Mouse (Mus musculus): Measurements from ENCODE around the gene Nfix.
"Not testable (repeated sequence)": the region's sequence is repeated elsewhere in the genome, so short reads cannot be mapped to it uniquely, and the experiment has no call there.

The Nfix gene

DNA sequence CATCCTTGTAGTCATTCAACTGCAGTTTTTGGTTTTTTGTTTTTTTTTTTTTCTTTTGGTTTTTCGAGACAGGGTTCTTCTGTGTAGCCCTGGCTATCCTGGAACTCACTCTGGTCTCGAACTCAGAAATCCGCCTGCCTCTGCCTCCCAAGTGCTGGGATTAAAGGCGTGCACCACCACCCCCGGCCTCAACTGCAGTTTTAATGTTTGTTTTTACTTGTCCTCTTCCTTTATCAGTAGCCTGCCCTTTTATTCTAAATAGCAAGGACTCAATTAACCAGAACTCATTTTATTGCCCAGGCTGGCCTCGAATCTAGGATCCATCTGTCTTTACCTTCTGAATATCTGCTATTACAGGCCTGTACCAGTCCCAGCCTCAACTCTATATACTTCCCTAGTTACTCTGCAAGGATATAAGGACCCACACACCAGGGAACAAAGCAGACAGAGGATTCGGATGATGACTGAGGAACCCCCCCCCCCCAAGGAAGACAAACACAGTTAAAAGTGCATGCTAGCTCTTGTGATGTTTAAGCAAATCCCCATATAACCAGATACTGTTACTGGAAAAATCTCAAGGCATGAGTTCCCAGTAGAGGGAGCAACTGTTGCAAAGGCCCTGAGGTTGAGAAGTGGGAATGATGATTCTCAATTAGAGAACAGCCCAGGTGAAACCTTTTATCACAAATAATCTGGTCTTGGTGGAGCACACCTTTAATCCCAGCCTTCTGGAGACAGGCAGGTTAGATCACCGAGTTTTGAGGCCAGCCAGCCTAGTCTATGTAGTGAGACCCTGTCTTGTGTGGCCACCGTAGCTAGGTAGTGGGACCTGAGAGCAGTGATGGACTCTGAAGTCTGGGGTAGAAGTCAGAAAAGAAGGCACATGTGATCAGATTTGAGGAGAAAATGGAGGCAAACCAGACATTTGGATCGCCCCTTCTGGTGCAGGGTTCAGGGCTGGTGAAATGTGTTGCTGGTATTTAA, 32.9 kb upstream of the Nfix start:
- intact Hi-C loops (cut with DNase I): no loop called here

DNA sequence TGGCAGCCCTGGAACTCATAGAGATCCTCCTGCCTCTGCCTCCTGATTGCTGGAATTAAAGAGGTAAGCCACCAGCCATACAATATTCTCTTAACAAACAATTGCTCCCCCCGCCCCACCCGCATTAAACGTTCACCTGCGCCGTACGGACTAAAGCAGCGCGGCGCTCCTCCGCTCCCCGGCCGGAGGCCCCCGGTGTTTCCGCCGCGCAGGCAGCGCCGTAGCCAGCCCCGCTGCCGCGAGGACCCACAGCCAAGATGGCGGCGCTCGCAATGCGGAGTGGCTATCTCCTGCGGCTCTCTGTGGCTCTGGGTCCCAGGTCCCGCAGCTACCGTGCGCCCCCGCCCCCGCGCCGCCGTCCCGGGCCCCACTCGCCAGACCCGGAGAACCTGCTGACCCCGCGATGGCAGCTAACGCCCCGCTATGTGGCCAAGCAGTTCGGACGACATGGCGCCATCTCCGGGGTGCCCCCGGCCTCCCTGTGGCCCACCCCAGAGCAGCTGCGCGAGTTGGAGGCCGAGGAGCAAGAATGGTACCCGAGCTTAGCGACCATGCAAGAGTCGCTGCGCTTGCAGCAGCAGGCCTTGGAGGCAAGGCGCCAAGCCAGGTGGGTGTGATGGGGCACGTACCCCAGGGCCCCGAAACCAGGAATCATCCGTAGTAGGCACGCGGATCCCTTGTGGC, 32.0 kb upstream of the Nfix start:
- intact Hi-C loops (cut with DNase I): no loop called here

DNA sequence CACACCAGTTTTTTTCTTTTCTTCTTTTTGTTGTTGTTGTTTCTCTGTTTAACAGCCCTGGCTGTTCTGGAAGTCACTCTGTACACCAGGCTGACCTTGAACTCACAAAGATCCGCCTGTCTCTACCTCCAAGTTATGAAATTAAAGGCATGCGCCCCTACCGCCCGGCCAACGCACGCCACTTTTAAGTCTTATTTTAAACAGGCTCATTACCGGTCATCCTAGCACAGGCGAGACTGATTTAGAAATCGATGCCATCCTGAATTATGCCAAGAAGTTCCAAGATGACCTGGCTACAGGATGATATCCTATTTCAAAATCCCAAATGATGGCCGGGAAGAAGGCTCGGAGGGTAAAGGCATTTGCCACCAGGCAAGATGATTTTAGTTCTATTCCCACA, 31.3 kb upstream of the Nfix start, which contains the start of gene Gadd45gip1:
Gene Gadd45gip1, plus strand, starts transcription at position 33 of the 400 bp plus-strand sequence.
- intact Hi-C loops (cut with DNase I): no loop called here

DNA sequence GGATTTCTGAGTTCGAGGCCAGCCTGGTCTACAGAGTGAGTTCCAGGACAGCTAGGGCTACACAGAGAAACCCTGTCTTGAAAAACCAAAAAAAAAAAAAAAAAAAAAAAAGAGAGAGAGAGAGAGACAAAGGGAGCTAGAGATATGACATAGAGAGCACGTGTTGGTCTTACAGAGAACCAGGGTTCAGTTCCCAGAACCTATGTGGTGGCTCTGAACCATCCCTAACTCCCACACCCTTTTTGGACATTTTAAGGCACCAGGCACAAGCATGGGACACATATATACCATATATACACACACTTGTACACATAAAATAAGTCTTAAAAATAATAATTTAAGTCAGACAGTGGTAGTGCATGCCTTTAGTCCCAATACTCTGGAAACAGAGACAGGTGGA, 26.4 kb upstream of the Nfix start:
- intact Hi-C loops (cut with DNase I): not testable (repeated sequence)

DNA sequence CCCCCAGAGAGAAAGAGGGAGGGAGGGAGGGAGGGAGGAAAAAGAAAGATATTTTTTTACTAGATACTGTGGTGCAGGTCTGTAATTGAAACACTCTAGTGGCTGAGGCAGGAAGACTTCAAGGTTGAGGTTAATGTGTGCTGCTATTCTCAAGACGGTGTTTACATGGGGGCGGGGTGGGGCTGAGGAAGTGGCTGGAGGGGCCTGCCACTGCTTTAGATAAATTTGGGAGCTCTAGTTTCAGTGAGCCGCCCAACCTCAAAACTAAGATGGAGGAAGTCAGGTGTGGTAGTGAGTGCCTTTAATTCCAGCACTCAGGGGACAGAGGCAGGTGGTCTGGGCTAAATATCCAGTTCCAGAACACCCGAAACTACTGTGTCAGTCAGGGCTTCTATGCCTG, 25.5 kb upstream of the Nfix start:
- intact Hi-C loops (cut with DNase I): no loop called here

DNA sequence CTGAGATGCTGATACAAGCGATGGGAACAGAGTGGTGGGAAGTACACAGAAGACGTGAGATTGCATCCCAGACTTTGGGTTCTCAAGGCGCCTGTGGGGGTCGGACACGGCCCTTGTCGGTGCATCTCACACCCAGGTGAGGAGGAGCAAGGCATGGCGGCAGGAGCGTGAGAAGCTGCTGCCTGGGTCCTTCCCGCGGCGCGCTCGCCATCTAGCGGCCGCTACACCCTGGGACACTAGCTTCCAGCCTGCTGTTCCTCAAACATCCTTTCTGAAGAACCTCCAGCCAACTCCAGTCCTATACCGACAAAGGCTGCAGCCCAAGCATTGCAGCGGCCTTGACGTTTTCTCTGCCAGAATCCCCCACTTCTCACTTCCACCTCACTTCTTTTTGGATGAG, 23.5 kb upstream of the Nfix start:
- intact Hi-C loops (cut with DNase I): no loop called here

DNA sequence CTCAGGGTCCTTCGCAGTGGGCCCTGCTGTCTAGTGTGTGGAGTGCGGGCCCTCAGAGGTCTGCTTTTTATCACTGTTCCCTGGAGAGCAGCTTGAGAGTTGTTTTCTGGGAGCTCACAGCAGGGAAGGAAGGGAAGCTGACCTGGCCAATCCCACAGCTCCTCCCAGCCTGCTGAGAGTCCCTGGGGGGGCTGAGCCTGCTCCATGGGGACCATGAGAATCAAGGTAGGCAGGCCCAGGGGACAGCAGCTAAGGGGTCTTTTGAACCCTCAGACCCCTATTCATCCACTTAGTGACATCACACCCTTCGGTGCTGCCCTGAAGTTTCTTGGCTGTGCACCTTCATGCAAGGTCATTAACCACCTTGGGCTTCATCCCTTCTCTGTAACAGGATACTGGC, 22.6 kb upstream of the Nfix start, which contains the start of gene Dand5:
Gene Dand5, minus strand, starts transcription at position 101 of the 400 bp plus-strand sequence.
- intact Hi-C loops (cut with DNase I): no loop called here

DNA sequence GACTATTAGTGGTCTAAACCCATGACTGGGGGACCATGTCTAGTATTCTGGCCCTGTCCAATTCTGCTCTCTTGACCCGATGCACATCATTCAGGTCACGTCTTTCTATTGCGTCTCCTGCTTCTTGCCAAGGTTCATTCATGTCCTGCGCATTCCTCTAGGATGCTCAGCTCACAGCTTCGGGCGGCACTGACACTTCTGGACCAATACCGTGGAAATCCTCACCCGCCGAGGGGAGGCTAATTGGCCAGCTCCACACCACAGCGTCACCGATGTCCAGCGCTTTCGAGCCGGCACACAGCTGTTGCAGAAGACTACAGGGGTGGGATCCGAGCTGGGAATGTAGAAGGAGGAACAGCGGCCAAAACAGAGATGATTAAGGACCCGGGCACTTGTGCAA, 16.0 kb upstream of the Nfix start:
- intact Hi-C loops (cut with DNase I): loop anchor here (10.0 kb wide), 1 partner anchor 221 kb away; no protein-coding TSS in a partner anchor

DNA sequence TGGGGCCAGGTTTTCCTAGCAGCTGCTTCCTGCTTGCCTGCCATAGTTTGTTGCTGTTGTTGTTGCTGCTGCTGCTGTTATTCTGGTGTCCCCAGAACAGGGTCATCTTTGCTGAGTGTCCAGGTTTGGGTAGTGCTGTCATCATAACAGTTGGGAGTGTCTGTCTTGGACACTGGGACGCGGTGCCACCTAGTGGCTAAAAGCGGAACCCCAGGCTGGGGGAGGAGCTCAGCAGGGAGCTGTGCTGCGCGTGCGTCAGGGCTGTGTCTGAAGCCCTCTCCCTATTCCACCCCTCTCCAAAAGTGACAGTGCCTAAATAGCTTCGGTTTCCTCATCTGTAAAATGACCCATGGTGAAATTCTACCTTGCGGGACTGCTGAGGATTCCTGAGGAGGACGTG, 15.4 kb upstream of the Nfix start:
- intact Hi-C loops (cut with DNase I): loop anchor here (10.0 kb wide), 1 partner anchor 221 kb away; no protein-coding TSS in a partner anchor

DNA sequence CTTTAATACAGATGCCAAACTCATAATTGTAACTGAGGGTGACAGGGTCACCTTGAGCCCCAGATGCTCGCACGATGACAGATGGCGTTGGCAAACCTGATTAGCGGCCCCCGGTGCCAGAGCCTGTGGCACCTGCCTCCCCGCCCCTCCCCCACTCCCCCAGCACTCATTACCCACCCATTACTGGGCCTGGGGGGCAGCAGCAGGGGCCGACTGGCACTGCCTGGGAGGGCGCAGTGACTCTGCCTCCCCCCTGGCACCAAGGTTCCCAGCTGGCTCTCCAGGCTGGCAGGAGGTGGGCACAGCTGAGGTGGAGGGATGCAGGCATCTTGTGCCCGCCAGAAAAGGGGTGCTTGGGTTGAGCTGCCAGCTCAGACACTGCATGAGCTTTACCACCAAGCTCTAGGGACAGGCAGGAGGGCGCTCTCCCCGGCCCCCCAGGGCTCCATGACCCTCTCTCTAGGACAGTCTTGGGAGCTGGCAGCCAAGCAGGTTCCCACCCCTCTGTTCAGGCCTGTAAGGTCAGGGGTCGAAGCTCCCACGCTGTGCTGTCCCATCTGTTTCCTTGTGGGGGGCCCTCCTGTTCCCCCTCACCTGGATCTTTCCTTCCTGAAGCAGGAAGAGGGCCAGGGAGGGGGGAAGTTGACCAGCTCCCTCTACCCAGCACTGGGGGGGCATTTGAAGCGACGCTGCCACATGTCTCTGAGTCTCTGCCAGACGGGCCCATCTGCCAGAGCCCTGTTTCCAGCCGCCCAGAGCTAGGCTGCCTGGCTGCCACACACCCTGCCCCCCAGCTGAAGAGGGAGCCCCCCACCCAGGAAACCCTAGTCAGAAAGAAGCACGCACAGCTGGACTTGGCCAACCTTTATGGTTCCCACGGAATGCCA, 14.7 kb upstream of the Nfix start:
- intact Hi-C loops (cut with DNase I): loop anchor here (5.0 to 10.0 kb wide), 2 partner anchors 42 to 220 kb away; no protein-coding TSS in a partner anchor

DNA sequence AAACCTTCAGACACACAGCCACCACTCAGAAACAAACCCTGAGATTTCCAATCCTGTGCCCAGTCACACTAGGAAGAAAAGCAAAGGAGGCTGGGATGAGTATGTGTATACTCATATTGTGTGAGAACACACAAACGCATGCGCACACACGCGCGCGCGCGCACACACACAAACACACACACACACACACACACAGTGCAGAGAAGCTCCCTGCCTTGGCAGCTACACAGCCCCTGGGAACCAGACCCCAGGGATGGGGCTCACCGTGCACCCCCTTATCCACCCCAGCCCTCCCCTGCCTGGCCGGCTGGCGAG, 14.1 kb upstream of the Nfix start:
- intact Hi-C loops (cut with DNase I): loop anchor here (5.0 to 10.0 kb wide), 2 partner anchors 42 to 219 kb away; no protein-coding TSS in a partner anchor

DNA sequence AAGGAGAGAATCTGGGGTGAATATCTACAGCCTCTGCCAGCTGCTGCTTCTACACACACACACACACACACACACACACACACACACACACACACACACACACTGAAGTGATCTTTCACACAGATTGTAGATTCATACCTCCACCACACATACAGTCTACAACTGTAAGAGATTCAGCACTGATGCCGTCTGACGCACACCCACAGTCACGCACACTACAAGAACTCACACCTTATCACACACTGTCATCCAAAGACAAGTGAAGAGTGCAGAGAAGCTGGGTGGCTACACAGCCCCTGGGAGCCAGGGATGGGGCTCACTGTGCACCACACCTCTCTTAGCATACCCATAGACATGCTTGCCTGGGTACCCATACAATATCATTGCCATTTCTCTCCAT, 13.7 kb upstream of the Nfix start:
- intact Hi-C loops (cut with DNase I): loop anchor here (2.0 to 10.0 kb wide), 3 partner anchors 42 to 219 kb away; no protein-coding TSS in a partner anchor

DNA sequence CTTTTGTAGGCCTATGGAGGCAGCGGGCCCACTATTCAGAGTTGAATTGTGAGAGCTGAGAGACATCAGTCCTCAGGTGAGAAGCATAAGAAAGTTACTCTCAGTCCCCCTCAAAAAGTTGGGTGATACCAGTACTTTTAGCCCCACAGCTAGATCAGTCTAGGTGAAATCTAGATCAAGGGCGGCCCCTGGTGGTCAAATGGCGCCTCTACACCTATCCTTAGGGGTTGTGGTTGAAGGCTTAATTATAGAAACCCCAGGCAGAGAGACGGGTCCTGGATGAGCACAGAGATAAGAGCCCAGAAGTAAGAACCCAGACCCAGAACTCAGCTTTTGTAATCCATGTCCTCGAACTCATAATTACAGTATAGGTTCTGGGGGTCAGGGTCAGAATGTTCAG, 12.9 kb upstream of the Nfix start:
- intact Hi-C loops (cut with DNase I): loop anchor here (2.0 to 10.0 kb wide), 3 partner anchors 41 to 218 kb away; no protein-coding TSS in a partner anchor

DNA sequence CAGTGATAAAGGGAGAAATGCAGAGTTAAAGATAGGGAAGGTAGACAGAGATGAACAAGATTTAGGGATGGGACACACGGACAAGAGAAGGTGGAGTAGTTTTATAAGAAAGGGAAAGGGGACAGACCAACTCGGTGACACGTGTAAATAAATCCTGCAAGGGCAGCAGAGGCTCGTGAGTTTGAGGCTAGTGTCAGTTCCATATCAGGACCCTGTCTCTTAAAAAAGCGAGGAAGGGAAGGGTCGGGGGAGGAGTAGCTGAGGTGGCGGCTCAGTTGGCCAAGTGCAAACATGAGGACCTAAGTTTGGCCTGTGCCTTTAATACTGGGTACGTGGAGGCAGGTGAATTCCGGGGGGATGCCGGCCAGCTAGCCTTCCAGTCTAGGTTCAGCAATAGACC, 11.2 kb upstream of the Nfix start:
- intact Hi-C loops (cut with DNase I): loop anchor here (2.0 to 10.0 kb wide), 3 partner anchors 39 to 217 kb away; no protein-coding TSS in a partner anchor

DNA sequence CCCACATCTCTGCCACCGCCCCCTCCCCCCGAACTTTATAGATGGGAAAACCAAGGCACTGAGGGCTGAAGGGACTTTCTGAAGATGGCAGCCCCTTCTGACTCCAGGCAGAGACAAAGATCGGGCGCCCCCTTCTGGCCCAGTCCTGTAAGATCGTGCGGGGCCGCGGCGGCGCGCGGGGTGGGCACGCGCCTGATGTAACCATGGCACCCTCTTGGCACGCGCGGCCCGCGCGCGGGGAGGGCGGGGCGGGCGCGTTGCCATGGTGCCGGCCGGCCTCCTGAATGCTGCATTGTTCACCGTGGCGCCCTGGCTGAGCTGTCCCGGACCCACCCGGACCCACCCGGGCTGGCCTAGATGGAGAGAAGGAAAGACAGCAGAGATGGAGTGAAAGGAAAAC, 10.8 kb upstream of the Nfix start:
- intact Hi-C loops (cut with DNase I): loop anchor here (2.0 to 10.0 kb wide), 3 partner anchors 39 to 216 kb away; no protein-coding TSS in a partner anchor

DNA sequence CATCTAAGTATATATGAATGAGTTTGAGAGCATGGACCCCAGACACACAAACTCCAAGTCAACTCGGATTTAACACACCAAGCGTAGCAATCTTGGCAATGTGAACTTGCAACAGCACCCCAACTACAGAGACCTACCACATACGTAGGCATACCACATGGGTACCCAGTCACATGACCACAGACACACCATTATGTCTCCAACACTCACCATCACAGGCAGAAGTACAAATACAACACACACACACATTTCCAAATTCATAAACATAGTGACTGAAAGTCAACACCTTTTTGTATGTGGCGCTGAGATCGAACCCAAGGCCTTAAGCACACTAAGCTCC, 9.8 kb upstream of the Nfix start:
- intact Hi-C loops (cut with DNase I): loop anchor here (2.0 to 10.0 kb wide), 4 partner anchors 38 to 215 kb away; no protein-coding TSS in a partner anchor

DNA sequence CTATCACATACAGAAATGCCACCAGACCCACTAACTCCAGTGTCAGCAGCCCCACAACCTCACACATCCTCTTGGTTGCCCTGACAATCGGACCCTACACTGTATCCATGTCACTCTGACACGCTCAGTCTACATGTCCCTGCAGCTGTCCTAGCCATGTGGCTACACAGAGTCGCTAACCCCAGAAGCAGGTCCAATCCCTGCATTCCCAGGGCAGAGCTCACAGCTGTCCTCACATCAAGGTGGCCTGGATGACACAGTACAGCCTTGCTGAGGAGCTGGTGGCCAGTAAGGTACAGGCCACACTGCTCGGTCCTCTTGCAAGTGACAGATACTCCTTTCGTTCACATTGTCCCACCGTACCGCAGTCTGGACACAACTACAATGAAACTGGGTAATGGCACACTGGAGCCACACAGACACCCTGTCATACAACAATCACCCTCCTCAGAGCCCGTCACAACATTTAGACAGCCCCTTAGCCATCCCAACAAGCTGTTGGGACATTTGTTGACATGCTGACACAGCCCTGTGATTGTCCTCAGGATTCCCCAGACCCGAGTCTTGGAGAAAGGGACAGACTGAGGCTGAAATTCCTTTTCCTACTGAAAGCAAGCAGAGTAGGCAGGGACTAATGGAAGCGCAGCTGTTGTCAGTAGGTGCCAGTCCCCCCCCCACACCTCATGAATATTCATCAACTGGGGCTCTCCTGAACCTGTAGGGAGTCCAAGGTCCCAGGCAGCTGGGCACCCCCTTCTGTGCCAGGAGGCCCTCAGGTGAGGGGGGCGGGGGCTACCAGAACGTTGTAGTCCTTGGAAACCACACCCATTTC, 9.2 kb upstream of the Nfix start:
- intact Hi-C loops (cut with DNase I): loop anchor here (5.0 kb wide), 1 partner anchor 52 kb away; no protein-coding TSS in a partner anchor

DNA sequence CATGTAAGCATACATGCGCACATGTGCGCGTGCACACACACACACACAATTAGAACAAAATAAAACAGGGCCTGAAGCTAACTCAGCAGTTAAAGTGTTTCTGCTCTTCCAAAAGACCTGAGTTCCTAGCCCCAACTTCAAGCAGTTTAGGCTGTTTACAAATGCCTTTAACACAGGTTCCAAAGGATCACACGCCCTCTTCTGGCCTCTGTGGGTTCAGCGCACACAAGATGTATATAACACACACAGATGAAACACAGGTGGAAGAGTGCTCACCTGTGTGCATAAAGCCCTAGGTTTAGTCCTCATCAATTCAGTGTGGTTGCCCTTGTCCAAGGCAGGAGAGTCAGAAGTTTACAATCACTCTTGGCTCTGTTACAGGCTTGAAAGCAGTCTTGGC, 5.9 kb upstream of the Nfix start:
- intact Hi-C loops (cut with DNase I): loop anchor here (5.0 kb wide), 1 partner anchor 49 kb away; no protein-coding TSS in a partner anchor

DNA sequence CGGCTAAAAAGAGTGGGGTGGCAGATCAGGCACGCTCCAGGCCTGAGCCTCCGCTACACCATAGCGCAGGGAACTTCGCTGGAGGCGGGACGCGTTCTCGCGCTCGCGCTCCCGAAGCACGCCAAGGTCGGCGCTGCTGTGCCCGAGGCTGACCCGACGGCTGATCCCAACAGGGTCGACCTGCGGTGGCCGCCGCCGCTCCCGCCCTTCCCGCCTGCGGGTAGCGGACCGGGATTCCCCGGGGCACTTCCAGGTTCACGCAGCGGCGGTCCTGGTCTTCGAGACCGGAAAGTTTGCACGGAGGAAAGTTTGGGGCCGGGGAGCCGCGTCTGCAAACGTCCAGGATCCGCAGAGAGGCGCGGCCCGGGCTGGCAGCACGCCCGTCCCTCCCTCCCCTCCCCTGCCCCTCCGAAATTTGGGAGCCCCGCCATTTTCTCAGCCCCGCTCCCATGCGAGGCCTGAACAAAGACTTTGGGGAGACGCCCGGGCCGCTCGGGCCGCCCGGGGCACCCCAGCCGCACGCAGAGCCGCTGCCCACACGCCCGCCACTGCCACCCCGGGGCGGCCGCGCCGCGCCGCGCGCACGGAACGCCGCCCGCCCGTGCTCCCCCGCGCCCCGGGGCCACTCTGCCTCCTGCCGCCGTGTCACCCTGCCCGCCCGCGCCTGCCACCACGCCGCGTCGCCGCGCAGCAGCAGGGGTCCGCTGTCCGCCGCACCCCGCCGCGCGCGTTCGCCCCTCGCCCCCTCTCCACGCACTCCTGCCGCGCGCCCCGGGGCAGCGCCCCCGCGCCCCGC, 810 bp downstream of the Nfix start:
- intact Hi-C loops (cut with DNase I): no loop called here

All from adrenal gland (tissue).